Mouse (Mus musculus) v-Abl transformed pro-B cells (cell line): ENCODE data around the gene Clmn.
"Not testable (repeated sequence)": the region's sequence is repeated elsewhere in the genome, so short reads cannot be mapped to it uniquely, and the experiment has no call there.

Experiments used
- in situ Hi-C, 2 experiments: fragments of 400-800 bp; cut with MboI; formaldehyde crosslinking; loops; one replicate each; pipeline ENCODE4 v1.15.1; 2025; ENCODE audit not compliant: unreplicated experiment in 2 of 2

Clmn gene

DNA sequence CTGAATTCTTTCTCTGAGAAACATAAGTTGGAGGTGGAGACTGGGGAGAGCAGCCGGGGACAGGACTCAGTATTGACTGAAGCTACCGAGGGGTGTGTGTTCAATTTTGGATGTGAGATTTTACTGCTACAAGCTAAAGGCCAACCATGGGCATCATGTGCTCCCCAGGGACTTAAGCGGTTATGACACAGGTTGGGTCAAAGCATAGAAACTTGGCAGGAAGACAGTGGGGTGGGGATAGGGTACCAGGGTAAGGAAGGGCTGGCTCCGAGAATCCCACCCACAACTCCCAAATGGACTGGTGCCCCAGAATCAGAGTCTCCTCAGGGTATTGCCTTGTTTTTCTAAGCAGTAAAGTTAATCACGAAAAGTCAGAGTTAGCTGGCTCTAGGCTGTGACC lies 99.8 kb downstream of the Clmn start:
- in situ Hi-C loops: no loop called here

DNA sequence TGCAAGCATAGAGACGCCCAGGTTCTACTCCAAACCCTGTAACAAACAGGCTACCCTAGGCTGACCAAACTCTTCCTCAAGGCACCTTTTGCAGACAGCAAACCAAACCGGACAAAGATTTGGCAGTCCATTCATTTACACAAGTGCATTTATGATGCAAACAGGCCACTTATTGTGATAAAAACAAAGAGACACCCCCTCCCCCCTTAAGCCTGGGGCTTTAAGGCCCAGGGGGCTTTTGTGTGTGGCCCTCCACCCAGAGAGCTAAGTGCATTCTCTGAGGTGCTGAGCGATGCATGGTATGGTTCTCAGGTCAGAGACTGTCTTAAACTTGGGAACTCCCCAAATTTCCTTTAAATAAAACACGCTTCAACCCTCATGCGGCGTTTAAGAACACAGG lies 101.0 kb downstream of the Clmn start:
- in situ Hi-C loops: no loop called here

DNA sequence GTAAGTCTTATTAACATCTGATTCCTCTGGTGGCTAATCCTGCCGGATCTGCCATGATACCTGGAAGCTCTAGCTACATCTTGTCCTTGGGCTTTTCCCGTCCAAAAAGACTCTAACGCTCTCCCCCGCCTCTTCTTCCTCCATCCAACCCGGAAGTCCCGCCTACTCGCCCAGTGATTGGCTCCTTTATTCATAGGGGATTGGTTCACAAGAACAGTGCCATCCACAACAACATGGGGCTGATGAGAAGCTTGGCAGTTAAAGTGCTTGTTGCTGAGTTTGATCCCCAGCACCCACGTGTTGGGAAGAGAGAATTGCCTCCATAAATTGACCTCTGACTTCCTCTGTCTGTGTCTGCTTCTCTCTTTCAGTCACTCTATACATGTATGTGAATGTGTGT lies 103.5 kb downstream of the Clmn start:
- in situ Hi-C loops: no loop called here

DNA sequence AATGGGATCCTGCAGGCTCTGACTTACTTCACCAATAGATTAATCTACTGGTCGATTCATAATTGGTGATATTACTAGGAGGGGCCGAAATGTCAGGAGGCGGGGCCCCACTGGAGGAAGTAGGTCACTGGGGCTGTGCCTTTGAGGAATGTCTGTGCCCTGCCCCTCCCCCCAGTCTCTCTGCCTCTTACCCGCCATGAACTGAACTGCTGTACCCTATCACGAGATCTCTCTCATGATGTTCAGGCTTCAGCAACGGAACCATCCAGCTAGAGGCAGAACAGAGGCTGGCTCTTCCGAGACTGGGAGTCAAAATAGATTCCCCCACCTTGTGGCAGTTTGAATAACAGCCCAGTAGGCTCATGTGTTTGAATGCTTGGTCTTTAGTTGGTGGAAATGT lies 106.8 kb downstream of the Clmn start:
- in situ Hi-C loops: loop anchor here in 1 of 2 experiments (5.0 to 10.0 kb wide), 2 partner anchors 54 to 247 kb away; partner anchors contain the start of gene Syne3

DNA sequence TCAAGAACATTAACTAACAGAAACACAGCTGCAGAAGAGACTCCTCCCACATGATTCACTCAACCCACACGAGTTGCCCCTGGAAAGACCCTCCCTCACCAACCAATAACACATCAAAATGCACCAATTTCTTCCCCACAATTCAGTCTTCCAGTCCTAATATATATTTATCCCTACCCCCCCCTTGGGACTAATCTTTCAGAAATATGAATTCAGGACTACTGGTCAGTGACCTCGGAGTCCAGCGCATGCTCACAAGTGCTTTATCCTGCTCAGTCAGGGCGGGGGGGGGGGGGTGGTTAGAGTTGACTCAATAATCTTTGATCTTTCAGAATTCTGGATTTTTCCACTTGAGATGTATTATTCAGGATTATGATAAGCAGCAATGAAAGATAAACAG lies 111.2 kb downstream of the Clmn start:
- in situ Hi-C loops: loop anchor here (5.0 to 10.0 kb wide), 2 partner anchors 251 to 264 kb away; partner anchors contain the start of gene Syne3 (in 1 of the 2)

DNA sequence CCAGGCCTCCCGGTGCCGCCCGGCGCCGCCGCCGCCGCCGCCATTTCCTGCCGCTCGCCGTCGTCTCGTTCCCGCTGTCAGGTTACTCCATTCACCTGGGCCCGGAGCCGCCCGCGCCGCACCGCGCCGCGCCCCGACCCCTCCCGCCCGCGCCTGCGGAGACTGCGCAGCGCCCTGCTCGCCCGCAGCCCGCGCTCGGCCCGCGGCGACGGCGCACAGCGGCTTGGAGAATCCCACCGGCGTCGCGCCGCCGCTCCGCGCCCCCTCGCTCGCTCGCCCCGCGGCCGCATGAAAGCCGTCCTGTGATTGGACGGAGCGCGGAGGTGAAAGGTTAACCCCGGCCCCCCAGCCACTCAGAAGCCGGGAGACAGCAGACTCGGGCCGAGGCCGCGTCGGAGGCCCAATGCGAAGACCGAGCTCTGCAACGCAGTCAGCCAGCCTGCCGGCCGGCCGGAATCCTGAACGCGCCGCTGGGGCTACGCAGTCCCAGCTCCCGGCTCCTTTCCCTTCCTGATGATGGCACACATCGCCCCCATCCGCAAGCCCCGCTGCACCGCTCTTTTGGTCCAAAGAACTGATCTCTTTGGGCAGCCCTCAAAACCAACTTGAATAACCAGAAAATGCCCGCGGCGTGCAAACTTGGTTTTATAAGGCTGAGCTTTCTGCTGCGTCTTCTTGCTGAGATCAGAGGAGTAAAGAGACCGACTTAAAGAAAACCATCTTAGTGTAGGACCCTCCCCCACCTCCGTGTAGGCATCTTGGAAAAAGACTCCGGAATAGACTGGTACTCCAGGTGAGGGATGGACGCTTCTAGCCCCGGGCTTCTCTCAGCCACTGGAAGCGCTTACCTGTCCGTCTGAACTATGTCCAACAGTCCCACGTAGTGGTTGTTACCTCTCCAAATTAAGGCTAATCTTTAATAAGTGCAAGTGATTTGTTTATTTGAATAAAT lies 112.8 kb downstream of the Clmn start, which contains the start of gene Dicer1:
TSS of gene Dicer1 (minus strand) at position 139 of the 952 bp plus-strand sequence.
- in situ Hi-C loops: loop anchor here (5.0 to 10.0 kb wide), 2 partner anchors 253 to 265 kb away; partner anchors contain the start of gene Syne3 (in 1 of the 2)

DNA sequence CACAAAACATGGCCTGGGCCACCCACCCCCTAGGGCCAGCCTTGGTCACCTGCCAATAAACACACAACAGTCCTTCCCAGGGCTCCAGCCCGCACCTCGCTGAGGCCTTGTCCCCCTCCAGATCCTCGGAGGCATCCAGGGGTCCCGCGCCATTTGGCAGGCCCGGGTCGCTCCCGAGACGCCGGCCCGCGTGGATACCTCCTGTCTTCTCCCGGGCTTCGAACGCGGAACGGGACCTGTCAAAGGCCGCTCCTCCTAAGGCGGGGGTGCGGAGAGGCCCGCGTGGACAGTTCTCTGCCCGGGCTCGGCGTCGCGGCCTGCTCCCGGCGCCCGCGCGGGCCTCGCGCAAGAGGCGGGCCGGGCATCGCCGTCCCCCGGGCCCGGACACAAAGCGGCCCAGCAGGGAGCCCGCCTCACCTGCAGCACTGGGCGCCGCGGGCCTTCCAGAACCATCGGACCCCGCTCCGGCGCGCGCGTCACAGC lies 113.5 kb downstream of the Clmn start:
- in situ Hi-C loops: loop anchor here (5.0 to 10.0 kb wide), 2 partner anchors 253 to 266 kb away; partner anchors contain the start of gene Syne3 (in 1 of the 2)

DNA sequence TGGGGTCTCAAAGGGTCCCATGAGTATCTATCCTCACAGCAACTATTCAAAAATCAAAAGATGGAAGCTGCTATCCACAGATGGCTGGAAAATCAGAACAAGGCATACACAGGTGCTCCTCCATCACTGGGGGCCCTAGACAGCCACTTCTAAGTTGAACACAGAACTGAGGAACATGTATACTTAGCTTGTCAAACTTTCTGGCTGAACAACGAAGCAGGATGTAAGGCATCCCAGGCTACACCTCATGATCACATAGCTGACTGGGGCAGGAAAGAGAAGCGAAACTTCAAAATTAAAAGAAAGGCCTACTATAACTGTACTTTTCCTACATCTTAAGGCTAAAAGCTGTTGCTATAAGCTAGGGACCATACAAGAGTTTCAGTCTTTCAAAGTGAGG lies 115.9 kb downstream of the Clmn start:
- in situ Hi-C loops: loop anchor here (5.0 to 10.0 kb wide), 3 partner anchors 63 to 1266 kb away; partner anchors contain the start of gene Vrk1 (in 1 of the 2)

DNA sequence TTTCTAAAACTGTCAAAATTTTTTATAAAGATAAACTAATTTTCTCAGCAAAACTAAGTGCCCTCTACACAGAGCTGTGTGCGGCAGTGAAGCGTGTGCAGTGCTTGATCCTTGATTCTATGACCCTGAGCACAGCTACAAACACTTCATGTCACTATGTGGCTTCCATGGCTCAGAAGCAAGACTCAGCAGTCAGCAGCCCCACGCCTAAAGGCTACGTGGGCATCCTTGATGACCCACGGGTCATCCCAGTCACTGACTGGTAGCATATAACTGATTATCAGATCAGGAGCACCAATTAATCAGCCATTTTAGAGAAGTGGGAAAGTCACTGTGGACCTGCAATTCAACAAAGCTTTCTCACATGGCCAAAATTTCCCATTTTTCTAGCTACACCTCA lies 117.6 kb downstream of the Clmn start:
- in situ Hi-C loops: loop anchor here (5.0 to 10.0 kb wide), 3 partner anchors 65 to 1268 kb away; partner anchors contain the start of gene Vrk1 (in 1 of the 2)

DNA sequence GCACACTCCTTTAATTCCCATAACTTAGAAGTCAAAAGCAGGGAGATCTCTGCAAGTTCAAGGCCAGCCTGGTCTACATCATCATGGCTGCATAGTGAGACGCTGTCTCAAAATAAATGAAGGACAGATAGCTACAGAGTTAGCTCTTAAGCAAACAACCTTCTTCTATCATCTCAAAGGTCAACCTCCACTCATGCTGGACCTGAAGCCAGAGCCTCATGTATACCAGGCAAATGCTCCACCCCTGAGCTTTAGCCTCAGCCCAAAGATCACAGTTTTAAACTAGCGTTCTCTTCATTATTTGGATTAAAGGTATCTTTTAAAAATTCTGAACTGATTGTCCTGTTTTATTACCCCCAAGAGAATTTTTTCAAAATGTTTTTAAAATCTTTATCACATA lies 118.3 kb downstream of the Clmn start:
- in situ Hi-C loops: loop anchor here (5.0 to 10.0 kb wide), 3 partner anchors 66 to 1268 kb away; partner anchors contain the start of gene Vrk1 (in 1 of the 2)

DNA sequence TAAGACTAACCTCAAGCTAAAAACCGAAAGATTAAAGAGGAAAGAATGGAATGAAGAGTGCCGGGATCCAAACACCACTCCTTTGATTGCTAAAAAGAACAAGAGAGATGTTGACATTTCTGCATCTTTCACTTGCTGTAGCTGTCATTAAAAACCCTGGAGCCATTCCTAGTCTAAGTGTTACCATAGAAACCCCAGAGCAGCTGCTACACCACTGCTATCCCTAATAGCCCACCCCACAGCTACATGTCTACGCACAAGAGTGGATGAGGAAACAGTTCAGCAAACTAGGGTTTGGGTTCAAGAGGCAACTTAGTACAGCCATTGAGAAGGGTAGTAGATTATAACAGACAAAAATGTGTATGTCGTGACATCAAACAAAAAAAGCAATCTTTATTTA lies 121.2 kb downstream of the Clmn start:
- in situ Hi-C loops: loop anchor here (5.0 to 10.0 kb wide), 4 partner anchors 94 to 1271 kb away; partner anchors contain the start of gene Vrk1 (in 1 of the 2)

DNA sequence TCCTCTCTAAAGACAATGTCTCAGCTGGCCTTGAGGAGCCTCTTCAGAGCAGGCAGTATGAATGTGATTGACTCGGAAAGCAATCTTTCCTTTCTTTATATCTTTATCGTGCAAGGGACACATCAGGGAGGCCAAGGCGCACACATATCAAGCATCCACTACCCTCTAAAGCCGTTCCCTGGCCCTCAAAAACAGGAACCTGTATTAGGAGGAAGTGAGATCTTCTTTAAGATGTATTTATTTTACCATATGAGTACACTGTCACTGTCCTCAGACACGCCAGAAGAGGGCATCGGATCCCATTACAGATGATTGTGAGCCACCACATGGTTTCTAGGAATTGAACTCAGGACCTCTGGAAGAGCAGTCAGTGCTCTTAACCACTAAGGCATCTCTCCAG lies 122.6 kb downstream of the Clmn start:
- in situ Hi-C loops: loop anchor here (5.0 to 10.0 kb wide), 4 partner anchors 95 to 1273 kb away; partner anchors contain the start of gene Vrk1 (in 1 of the 2)

DNA sequence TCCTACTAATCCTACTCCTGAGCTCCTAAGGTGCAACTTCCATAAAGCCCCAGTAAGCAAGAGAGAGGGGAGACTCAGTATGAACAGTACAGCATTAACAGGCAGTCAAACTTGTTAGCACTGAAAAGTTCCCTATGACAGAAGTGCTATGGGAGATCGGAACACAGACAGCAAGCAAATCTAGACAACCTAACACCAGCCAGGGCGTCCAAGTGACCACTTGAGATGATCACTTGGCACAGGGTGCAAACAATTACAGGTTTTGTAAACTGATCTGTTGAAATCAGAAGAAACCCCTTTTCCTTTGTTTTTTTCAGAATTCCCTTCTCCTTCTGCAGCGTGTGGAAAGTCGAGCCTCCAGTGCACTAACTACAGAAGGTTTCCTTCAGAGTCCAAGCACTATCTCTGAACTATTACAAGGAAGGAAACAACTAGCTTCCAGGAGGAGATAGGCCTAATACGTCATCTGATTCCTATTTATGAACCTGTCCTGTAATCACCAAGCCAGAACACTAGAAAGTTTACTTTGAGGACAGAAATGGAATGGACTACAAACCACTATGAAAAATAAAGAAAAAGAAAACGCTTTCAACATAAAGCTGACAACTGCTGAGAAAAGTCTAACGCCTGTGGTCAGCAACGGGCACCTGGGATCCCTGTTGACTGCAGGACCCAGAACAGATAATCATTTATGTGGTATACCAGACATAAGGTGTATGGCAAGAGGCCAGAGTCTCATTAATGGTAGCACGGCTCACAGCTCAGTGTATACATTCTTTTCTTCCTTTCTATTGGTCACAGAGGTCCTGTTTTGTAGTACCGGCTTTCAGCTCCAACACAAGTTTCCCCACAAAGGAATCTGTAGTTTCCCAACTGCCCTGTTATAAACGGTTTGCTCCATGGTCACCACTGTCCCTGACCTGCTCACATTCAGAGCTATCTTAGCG lies 123.8 kb downstream of the Clmn start:
- in situ Hi-C loops: loop anchor here (5.0 to 10.0 kb wide), 4 partner anchors 96 to 1274 kb away; partner anchors contain the start of gene Vrk1 (in 1 of the 2)

DNA sequence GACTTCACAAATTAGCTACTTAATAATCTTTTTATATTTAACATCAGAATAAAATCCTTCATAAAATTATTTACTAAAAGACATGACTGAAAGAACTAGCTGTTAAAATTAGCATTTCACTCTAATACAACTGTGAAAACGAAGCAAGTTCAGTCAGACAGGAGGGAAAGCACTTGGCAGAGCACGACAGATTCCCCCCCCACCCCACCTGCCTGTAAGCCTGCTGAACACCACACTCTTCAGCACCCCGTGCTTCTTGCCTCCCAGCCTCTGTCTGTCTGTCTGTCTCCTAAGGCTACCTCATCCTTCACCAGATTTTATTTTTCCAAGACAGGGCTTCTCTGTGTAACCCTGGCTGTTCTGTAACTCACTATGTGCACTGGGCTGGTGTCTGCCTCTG lies 125.9 kb downstream of the Clmn start:
- in situ Hi-C loops: no loop called here

DNA sequence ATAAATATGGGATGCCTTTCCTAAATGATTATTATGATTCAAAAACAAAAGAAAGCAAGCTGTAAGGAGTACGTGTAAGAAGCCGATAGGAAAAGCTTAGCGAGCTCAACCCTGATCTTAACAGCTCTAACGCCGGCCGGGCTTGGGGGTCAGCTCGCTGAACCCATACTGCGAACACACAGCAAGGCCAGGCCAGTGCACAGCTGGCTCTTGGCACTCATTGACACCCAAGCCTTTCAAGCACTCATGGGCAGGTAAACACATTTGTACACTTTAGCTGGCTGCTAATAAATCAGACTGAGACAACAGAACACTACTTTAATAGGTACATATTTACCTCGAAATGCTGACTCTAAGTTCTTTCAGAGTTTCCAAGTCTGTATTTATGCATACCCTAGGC lies 126.4 kb downstream of the Clmn start:
- in situ Hi-C loops: no loop called here

DNA sequence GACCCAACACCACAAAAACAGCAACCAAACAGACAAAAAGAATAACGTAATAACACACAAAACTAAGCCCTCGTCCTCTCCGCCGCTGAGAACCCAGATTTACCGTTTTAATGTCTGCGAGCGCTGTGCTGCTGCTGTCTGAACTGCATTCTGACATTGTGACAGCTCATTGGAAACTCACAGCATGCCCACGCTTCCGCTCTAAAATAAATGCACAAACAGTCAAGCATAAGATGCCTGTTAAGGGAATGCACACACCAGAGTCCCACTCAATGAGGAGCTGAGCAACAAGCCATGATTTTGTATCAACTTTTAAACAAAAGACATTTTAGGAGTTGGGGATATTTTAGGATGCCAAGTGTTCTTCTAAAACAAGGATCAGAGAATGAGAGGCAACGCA lies 127.2 kb downstream of the Clmn start:
- in situ Hi-C loops: no loop called here

DNA sequence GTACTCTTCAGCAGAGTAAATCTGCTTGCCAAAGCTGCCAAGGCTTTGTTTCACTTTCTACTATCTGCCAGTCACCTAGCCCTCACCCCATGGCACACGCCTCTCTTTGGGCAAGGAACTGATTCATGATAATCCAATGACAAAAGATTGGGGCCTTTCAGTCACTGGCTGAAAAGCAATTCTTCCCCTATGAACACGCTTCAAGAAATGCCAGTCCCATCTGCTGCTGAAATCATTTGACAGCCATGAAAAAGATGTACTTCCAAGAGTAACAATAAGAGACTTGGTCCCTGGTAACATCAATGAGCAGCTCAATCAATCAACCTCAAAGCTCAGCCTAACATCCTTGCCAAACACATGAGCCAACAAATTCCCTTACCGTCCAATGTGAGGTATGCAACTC lies 128.9 kb downstream of the Clmn start:
- in situ Hi-C loops: no loop called here

DNA sequence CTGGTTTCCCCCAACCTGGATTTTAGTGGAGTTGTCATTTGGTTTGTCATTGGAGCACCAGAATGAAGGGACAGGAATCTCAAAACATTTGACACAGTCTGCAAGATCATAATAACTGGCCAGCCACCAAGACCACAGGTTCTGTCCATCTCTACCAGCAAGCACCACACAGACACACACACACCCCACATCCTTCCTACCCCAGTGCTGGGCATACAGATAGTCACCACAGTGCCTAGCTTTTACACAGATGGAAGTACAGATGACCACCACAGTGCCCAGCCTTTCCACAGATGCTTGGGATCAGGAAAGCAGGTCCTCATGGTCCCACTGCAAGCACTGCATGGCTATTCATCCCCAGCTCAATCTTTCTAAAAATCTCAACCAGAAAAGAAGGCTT lies 131.7 kb downstream of the Clmn start:
- in situ Hi-C loops: no loop called here

DNA sequence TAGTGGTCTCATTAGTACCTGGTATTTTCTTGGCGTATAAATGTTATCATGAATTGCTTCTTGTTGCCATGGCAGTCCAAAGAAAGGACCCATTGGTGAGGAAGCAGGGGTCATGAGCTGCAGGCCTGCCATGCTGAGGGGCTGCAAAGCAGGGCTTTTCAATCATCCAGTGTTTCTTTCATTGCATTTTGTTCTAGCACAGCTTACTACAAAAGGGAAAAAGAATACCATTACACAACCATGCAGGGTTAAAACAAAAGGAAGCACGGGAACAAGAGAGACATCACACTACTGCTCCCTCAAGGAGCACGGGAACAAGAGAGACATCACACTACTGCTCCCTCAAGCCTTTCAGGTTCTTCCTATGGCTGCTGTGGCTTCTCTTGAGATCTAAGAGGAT lies 133.1 kb downstream of the Clmn start:
- in situ Hi-C loops: no loop called here

DNA sequence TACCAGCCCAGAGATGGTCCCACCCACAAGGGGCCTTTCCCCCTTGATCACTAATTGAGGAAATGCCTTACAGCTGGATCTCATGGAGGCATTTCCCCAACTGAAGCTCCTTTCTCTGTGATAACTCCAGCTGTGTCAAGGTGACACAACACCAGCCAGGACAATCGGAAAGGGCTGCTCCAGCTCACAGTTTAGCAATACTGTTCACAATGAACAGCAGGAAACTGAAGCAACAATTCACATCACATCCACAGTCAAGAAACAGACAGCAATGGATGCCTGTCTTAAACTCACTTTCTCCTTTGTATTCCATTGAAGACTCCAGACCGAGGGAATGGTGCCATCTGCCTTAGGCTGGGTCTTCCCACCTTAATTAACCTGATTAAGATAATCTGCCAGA lies 138.4 kb downstream of the Clmn start:
- in situ Hi-C loops: not testable (repeated sequence)
